ENCODE assay signal across 14 mouse cellular contexts in genomic region chr4:7987781-7988180, GRCm38 (mm10).
DNase-seq lines count a peak whose midpoint lies in the region; ATAC-seq and TF ChIP-seq lines count a peak whose summit lies in the region.
"Had no signal": no experiment of that assay in that cellular context is flagged by ENCODE, and none has a peak within 500 bp of the region (broad histone marks: within the 10 kb centered on the region; RNA-seq: fewer than 3 reads in every experiment).

No protein-coding gene starts in this region.

- peaks cover 2% of the 10 kb centered on the region for H3K4me1 ChIP-seq in thymus, adult 2 months (replicated peaks; ENCODE audit: control insufficient read depth, insufficient read depth, low read length)
- H3K4me1 ChIP-seq: heart, embryonic 12.5 days; hindbrain, embryonic 15.5 days; limb, embryonic 13.5 days; neural tube, embryonic 13.5 days had no signal

- no peak for ATAC-seq in activated CD4-positive, CD25-positive, alpha-beta regulatory T cell, adult 4 months

- TF ChIP-seq POLR2A in brain, embryonic 14.5 days (IDR thresholded peaks at IDR 0.05; ENCODE audit: borderline replicate concordance, extremely low read depth, insufficient read depth, insufficient read length, poor library complexity, severe bottlenecking), result no peak
- no peak for TF ChIP-seq POLR2A in thymus, adult 2 months (IDR thresholded peaks at IDR 0.05; ENCODE audit: control insufficient read depth, extremely low read depth, insufficient read depth, low read length, poor library complexity)

- H3K4me3 ChIP-seq in thymus, adult 2 months (ENCODE audit: control insufficient read depth, insufficient read depth, low read length), result no peak overlapping the region
- H3K4me3 ChIP-seq: heart, embryonic 12.5 days; hindbrain, embryonic 15.5 days; limb, embryonic 13.5 days; megakaryocyte, embryonic 14.5 days; neural tube, embryonic 13.5 days had no signal

- no peak for TF ChIP-seq CTCF in brain, embryonic 14.5 days (IDR thresholded peaks at IDR 0.05; ENCODE audit: borderline replicate concordance, extremely low read depth, insufficient read depth, insufficient read length)
- TF ChIP-seq CTCF in thymus, adult 2 months (IDR thresholded peaks at IDR 0.05; ENCODE audit: borderline replicate concordance, control insufficient read depth, extremely low read depth, insufficient read depth, low read length, poor library complexity), result no peak

- H3K27me3 ChIP-seq in thymus, adult 2 months (ENCODE audit: control insufficient read depth, insufficient read depth, low read length), result no peaks in the 10 kb centered on the region
- H3K27me3 ChIP-seq: heart, embryonic 12.5 days; hindbrain, embryonic 15.5 days; limb, embryonic 13.5 days; megakaryocyte, embryonic 14.5 days; neural tube, embryonic 13.5 days had no signal

- peak; percentile 5 for DNase-seq in kidney, adult 9 months
- DNase-seq in kidney, postnatal 25 days, result no peak
- peak; percentile 73 for DNase-seq in 3T3-L1 (ENCODE audit: low read depth, low spot score)
- DNase-seq in CD4-positive helper T cell, adult 2 months (ENCODE audit: low read depth, low spot score), result peak; percentile 25
- peak; percentile 42 for DNase-seq in brain, embryonic 14.5 days (ENCODE audit: low read depth)
- no peak for DNase-seq in adrenal gland, postnatal 10 days
- no peak for DNase-seq in thymus, adult 2 months
- DNase-seq: right cerebral cortex, postnatal 25 days had no signal

- H3K27ac ChIP-seq in thymus, adult 2 months (ENCODE audit: control insufficient read depth, insufficient read depth, low read length), result no peak overlapping the region
- H3K27ac ChIP-seq: hindbrain, embryonic 15.5 days; limb, embryonic 13.5 days; neural tube, embryonic 13.5 days had no signal

- WGBS in thymus, adult 2 months, result 100% methylated on average over 1 of the region's 1 CpGs

- H3K36me3 ChIP-seq in thymus, adult 2 months (ENCODE audit: control insufficient read depth, insufficient read depth, low read length), result no peaks in the 10 kb centered on the region
- H3K36me3 ChIP-seq: heart, embryonic 12.5 days; hindbrain, embryonic 15.5 days; limb, embryonic 13.5 days; neural tube, embryonic 13.5 days had no signal

Comparison
In these comparisons a context has a peak if more than half of its experiments do, and no peak if none do; other contexts are left out.
1. DNase-seq: peak in kidney, adult 9 months (single experiment), 3T3-L1 (single experiment), CD4-positive helper T cell, adult 2 months (single experiment) and brain, embryonic 14.5 days (single experiment); none in kidney, postnatal 25 days (0 of 2), adrenal gland, postnatal 10 days (single experiment) and thymus, adult 2 months (single experiment).